Mouse (Mus musculus) spleen, adult 2 months (tissue): ENCODE measurements around the gene Atl3. TPM values are rescaled to one million over a fixed set of nuclear protein-coding genes. Genes with fewer than 3 reads are reported as not detected.
A peak's percentile ranks its signal among the peaks of the same experiment; 100 is the strongest.
"Not testable (repeated sequence)": the region's sequence is repeated elsewhere in the genome, so short reads cannot be mapped to it uniquely, and the experiment has no call there.

Experiments used
- DNase-seq, 2 experiments: peaks; one replicate each; pipeline versions ENCODE4 v3.0.0 to v3.0.0-alpha.2; 2012 to 2021; ENCODE audit warnings: low spot score in 2 of 2, low read depth in 1 of 2
- H3K27ac ChIP-seq: fragments of 200-500 bp; 2 replicates; pipeline ENCODE4 v1.5.1; 2012; ENCODE audit warnings: low read length, inconsistent platforms; ENCODE audit not compliant: insufficient read depth
- H3K27me3 ChIP-seq: fragments of 200-500 bp; 2 replicates; pipeline ENCODE4 v1.6.1; 2012; ENCODE audit warnings: mild to moderate bottlenecking, moderate library complexity, low read length, inconsistent platforms; ENCODE audit not compliant: control insufficient read depth, insufficient read depth
- H3K36me3 ChIP-seq: fragments of 200-500 bp; 2 replicates; pipeline ENCODE4 v1.6.1; 2012; ENCODE audit warnings: mild to moderate bottlenecking, low read length, inconsistent platforms; ENCODE audit not compliant: control insufficient read depth, insufficient read depth
- H3K4me1 ChIP-seq: fragments of 200-500 bp; 2 replicates; pipeline ENCODE4 v1.6.1; 2011; ENCODE audit warnings: inconsistent platforms; ENCODE audit not compliant: control insufficient read depth, insufficient read depth, insufficient read length
- H3K4me3 ChIP-seq: fragments of 200-500 bp; 2 replicates; pipeline ENCODE4 v1.5.1; 2011; ENCODE audit warnings: mild to moderate bottlenecking, inconsistent platforms; ENCODE audit not compliant: insufficient read depth, insufficient read length; ENCODE audit errors: extremely low read depth
- CTCF ChIP-seq: fragments of 200-500 bp; IDR thresholded peaks from 2 replicates; pipeline ENCODE4 v1.5.1; 2011; ENCODE audit warnings: mild to moderate bottlenecking, inconsistent platforms; ENCODE audit not compliant: insufficient read depth, insufficient read length, insufficient replicate concordance; ENCODE audit errors: extremely low read depth
- POLR2A ChIP-seq: fragments of 200-500 bp; IDR thresholded peaks from 2 replicates; pipeline ENCODE4 v1.6.1; 2011; ENCODE audit warnings: low read depth, low read length, inconsistent platforms
- WGBS: fragments of 180-500 bp; shearing (Covaris S2); methylation state at CpG from one replicate; pipeline ENCODE4 v1.1.7; 2018; 5-methylcytosine and 5-hydroxymethylcytosine counted together
- polyA plus RNA-seq: library from polyadenylated mRNA; depleted of rRNA; stranded (reverse); fragments of >200 nt; gene quantifications from 2 replicates; pipeline ENCODE4 v1.2.3, GENCODE M21; 2012

Gene Atl3
- polyA plus RNA-seq, 1 experiment: 6.7 TPM

DNA sequence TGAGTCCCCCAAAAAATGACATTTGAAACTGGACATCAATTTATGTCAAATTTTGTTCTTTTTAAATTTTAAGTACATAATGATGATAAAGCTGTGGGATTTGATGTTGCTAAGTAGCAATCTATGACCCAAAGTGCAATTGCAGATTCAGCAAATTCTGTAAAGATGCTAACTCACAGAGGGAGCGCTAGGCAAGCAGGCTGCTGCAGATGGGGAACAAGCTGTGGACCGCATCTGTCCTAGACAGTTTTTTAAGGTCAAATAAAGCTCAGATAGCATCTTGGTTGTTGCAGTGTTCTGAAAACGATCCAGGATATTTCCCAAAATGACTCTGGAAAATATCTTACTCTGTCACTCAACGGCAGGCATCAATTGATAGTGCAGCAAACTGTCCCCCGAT, 9.8 kb upstream of the Atl3 start:
- TF ChIP-seq POLR2A (no peak), CTCF (no peak)
- DNase-seq: no peak
- no peak overlapping the region for H3K4me3 ChIP-seq

DNA sequence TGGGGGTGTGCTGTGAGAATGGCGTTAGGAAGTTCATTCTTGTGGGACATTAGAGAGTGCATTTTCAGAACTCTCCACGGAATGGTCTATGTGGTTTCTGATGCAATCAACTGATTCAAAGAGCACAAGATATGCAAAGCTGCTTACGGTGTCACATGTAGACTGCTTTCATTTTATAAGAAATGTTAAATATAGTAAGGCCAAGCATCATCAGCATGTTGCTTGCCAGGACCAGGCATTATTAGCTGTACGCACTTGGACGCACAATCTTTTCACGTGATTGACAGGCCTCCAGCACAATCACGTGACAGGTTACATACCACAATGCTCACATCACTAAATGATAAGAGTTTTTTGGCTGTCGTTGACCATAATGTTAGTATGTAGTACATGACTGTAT, 6.2 kb upstream of the Atl3 start:
- WGBS: 40% methylated on average over 8 of the region's 8 CpGs
- peak; percentile 6 to 70 for DNase-seq

More for the DNA sequence above, 9.8 kb upstream of the Atl3 start:
- peaks cover 11% of the 10 kb centered on the region; the same call in 1 of the 2 replicates for H3K4me1 ChIP-seq
- whole genome bisulfite sequencing: 71% methylated on average over 5 of the region's 5 CpGs
- no peaks in the 10 kb centered on the region for H3K27me3 ChIP-seq
- no peak overlapping the region for H3K27ac ChIP-seq
- H3K36me3 ChIP-seq: no peaks in the 10 kb centered on the region

DNA sequence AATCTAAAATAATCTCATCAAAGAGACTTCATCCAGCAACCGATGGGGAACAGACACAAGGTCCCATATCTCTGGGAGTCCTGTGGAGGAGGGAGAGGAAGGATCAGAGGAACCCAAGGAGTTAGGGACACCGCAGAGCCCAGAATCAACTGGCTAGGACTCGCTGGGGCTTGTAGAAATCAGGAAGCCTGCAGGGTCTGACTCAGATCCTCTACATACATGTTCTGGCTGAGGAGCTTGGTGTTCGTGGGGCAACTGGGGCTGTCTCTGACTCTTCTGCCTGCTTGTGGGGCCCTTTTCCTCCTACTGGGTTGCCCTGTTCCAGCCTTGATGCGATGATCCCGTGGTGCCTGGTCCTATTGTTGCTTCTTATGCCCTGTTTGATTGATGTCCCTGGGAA, 1.9 kb upstream of the Atl3 start:
- no peak for DNase-seq
- no peak overlapping the region for H3K27ac ChIP-seq
- 96% methylated on average over 6 of the region's 6 CpGs for WGBS
- H3K36me3 ChIP-seq: no peaks in the 10 kb centered on the region
- no peak for TF ChIP-seq CTCF
- TF ChIP-seq POLR2A: no peak
- no peaks in the 10 kb centered on the region for H3K27me3 ChIP-seq
- H3K4me3 ChIP-seq: no peak overlapping the region
- H3K4me1 ChIP-seq: peaks cover 7% of the 10 kb centered on the region

More for the DNA sequence above, 6.2 kb upstream of the Atl3 start:
- Histone ChIP-seq H3K4me3 (no peak overlapping the region), H3K36me3 (no peaks in the 10 kb centered on the region), H3K27me3 (no peaks in the 10 kb centered on the region), H3K27ac (no peak overlapping the region), H3K4me1 (peaks cover 7% of the 10 kb centered on the region; the same call in 1 of the 2 replicates)
- TF ChIP-seq CTCF (no peak), POLR2A (no peak)

DNA sequence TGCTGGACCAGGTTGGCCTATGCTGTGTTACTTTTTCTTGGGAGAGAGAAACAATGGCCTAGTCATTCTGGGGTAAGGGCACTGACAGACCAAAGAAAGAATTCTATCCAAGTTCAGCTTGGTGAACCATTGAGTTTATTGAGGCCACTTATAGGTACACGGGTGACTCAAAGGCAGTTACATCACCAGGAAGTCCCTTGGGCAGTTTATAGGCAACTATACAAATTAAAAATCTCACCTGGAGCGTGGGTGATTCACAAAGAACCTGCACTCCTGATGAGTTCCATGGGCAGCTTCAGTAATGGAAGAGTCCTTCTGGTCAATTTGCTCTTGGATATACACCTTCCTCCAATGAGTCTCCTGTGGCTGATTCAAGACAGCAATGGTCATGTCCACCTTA, 1.2 kb upstream of the Atl3 start:
- no peak overlapping the region for H3K4me3 ChIP-seq
- no peak for DNase-seq
- H3K4me1 ChIP-seq: peaks cover 7% of the 10 kb centered on the region
- H3K36me3 ChIP-seq: no peaks in the 10 kb centered on the region
- H3K27me3 ChIP-seq: no peaks in the 10 kb centered on the region
- TF ChIP-seq CTCF: no peak
- no peak for TF ChIP-seq POLR2A
- H3K27ac ChIP-seq: no peak overlapping the region
- WGBS: 92% methylated on average over 2 of the region's 2 CpGs

DNA sequence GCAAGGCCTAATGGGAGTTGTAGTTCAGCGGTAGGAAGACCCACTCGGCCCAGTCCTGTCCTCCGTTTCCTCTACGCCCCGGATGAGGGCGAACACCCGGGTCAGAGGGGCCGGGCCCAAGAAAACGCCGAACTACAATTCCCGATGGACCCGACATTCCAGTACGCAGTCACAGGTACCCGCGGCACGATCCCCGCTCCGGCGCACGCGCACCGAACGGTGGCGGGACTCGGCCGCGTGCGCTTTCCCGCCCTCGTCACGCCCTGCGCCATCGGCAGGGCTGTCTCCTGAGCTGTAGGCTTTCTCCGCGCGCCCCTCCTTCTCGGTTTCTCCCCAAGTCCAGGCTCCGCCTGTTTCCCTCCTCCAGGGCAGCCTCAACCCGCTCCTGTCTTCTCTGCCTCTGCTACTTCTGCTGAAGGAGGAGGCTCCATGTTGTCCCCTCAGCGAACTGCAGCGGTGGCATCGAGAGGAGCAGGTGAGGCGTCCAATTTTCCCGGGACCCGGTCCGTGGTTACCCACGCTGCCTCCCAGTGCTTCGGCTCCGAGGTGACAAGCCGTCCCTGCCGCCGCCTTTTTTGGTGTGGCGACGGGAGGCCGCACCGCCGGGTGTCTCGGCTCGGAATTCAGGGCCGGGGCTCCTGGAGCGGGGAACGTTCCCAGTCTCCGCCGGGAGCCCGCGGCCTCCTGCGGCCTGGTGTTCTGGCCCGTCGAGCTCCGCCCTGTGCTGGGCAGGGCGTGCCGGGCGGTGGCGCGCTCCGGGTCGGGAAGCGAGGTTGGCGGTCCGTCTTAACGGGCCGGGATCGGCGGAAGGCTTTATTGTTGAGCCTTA, 561 bp downstream of the Atl3 start:
- DNase-seq: peak; percentile 66 to 78

DNA sequence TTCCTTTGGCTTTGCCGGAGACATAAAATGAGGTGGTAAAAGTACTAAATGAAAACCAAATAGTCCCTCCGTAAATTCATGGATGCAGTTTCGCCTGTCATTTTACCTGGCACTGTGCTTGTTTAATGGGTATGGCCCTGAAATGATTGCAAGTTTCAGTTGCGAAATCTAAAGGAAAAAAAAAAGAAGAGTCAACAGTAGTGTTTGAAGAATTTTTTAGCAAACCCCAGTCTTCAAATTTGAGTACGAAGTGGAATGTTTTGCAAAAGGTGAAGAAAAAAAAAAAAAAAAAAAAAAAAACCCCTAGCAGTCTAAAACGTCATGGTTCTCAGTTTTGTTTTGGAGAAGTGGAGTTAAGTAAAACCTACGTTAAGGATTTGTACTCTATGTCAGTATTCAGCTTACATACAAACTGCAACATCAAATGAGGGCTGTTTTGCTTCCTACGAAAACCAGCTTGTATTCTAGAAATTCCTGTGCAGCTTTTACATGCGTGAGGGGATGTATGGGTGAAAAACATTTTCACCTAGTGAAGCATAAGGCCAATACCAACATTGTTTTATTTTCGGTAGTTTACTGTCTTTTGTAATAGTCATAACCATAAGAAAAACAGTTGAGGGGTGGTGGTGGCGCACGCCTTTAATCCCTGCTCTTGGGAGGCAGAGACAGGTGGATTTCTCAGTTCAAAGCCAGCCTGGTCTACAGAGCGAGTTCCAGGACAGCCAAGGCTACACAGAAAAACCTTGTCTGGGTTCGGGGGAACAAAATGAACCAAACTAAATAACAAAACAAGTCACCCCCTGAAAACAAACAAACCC, 1.6 kb downstream of the Atl3 start:
- Histone ChIP-seq H3K36me3 (no peaks in the 10 kb centered on the region), H3K4me1 (no peaks in the 10 kb centered on the region; the same call in 1 of the 2 replicates), H3K27me3 (no peaks in the 10 kb centered on the region), H3K4me3 (peak overlapping the region; percentile 45; the same call in 1 of the 2 replicates), H3K27ac (no peak overlapping the region; the same call in 1 of the 2 replicates)
- TF ChIP-seq POLR2A: no peak
- TF ChIP-seq CTCF: no peak
- peak in 1 of 2 experiments; percentile 41 for DNase-seq
- WGBS: 24% methylated on average over 14 of the region's 14 CpGs

More for the DNA sequence above, 561 bp downstream of the Atl3 start:
- H3K4me3 ChIP-seq: peak overlapping the region; percentile 68
- no peak; the same call in 1 of the 2 replicates for TF ChIP-seq POLR2A
- TF ChIP-seq CTCF: no peak
- no peaks in the 10 kb centered on the region; the same call in 1 of the 2 replicates for H3K4me1 ChIP-seq
- H3K36me3 ChIP-seq: no peaks in the 10 kb centered on the region
- under 1% methylated on average over 84 of the region's 84 CpGs for WGBS
- H3K27me3 ChIP-seq: no peaks in the 10 kb centered on the region
- H3K27ac ChIP-seq: peak overlapping the region; percentile 76

DNA sequence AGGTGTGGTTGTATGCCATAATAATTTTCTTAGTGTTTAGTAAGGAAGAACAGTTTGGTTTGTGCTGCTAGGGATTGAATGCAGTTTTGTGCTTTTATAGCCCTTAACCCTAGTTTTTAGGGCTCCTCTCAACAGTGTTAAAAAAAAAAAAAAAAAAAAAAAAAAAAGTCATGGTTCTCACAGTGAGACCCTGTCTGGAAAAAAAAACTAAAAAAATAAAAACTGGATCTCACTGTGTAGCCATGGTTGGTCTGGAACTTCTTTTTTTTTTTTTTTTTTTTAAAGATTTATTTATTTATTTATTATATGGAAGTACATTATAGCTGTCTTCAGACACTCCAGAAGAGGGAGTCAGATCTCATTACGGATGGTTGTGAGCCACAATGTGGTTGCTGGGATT, 2.2 kb downstream of the Atl3 start:
- H3K4me3 ChIP-seq, H3K27ac ChIP-seq, H3K36me3 ChIP-seq, H3K4me1 ChIP-seq, DNase-seq, H3K27me3 ChIP-seq: not testable (repeated sequence)
- WGBS: 75% methylated on average over 1 of the region's 1 CpGs
